Mouse (Mus musculus) right cerebral cortex, postnatal 4 days (tissue): ENCODE results near the gene Zfp101.

Source experiments
- DNase-seq: peaks from one replicate; pipeline ENCODE4 v3.0.0-alpha.2; 2022

Gene Zfp101

DNA sequence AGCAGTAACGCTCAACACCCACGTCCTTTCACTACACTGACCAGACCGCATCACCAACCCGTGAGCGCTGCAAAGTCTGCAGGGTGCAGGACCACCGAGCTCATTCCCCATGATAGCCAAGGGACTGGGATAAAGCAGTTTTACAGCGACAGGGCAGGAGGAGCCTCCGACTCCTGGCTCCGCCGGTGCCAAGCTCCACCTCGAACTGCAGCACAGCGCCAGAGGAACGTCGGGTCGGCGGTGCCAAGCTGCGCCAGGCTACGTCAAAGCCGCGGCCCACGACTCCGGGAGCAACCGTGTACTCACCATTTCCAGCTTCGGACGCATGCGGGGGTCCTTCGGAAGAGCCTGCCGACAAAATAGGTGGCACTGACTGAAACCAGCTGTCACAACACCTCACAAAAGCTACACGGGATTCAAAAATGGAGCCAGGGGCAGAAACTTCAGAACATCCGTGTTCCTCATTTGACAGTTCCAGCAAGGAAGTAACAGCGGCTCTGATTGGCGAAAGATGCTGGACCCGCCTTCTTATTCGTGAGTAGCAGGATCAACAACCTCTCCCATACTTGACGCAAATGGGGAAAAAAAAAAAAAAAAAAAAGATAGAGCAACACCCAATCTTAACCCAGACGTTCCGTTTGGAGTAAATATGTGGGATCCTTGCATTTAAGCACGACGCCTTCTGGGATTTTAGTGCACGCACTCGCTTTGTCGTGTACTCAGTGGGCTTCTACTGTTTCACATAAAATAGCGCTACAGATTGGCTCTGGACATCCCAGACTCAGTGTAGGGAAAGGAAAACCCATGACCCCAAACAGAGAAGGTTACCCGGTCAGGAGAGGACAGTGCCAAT, at the start of gene Zfp101:
Zfp101 (minus strand) TSS at position 460 of the 853 bp plus-strand sequence.
- DNase-seq, result peak; percentile 77

DNA sequence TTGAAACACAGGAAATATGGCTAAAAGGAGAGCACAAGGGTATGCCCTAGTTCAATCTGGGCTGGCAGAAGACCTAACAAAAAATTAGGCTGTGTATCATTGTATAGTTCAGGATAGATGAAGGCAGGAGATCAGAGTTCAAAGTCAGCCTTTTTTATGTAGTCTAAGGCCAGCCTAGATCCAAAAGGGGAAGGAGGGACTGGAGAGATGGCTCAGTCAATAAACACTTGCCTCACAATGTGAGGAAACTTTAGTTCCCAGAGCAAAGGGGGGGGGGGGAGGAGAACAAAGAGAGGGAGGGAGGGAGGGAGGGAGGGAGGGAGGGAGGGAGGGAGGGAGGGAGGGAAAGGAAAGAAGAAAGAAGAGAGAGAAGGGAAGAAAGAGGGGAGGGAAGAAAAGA, 46.7 kb upstream of the Zfp101 start:
- no peak for DNase-seq

DNA sequence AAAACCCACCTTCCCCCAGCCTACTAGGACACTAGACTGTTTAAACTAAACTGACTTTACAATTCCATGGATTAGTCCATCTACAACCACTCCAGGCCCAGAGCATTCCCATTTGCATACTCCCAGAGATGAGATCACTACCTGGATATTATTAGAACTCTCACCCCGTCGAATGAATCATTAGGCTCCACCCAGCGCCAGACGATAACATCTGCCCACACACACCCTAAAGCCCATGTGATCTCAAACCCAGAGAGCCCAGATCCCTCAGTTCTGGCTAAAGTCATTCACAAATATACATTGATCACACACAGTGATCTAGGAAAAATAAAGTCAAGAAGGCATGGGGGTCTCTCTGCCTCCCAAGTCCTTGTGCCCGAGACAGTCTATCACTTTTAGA, 45.5 kb upstream of the Zfp101 start:
- no peak for DNase-seq

DNA sequence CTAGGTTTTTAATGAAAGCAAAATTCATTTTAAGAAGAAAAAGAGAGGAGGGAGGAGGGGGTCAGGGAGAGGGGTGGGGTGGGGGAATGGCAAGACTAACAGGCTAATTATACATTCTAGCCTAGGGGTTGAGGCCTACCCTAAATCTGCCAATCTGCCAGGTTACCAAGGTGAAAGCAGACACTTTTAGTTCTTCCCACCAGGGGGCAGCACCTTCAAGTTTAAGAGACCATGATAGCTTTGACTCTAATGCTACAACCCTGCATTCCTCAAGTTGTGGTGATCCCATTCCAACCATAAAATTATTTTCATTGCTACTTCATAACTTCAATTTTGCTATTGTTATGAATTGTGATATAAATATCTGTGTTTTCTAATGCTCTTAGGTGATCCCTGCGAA, 44.7 kb upstream of the Zfp101 start:
- peak; percentile 71 for DNase-seq

DNA sequence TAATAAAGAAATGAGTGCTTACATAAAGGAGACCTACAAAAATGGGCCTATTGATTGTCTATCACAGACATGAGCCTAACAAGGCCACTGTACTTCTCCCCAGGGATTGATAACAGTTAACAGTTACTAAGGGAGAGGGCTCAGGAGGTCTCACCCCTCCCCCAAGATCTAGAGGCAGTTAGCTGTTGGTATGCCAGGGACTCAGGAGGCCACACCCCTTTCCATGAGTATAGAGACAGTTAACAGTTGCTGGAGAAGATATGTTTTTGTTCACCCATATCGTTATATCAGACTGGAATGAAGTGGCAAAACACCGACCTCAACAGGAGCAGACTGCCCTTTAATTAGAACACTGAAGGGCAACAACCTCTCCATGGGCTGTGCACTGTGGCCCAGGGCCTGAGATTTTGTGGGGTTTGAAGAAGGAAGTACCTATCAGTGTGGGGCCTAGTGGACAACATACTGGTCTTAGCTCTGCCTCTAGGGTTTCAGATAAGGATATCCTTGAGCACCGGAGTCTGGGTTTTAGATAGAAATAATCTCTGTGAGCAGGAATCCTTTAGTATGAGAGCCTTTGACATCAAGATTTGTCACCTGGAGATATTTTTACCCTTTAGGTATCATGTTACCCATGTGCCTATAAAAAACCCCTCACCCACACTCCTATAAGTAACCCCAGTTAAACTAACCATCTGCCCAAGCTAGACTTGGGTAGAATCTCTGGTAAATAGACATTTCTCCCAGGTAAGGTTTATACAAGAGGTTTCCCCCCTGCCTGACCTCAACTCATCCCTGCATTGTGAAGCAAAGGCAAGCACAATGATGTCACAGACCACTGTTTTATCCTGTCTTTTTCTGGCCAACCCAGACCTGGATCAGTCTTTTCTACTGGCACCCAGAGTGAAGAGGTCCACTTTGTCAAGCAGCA, 37.8 kb upstream of the Zfp101 start, which contains the start of gene Actl9:
Actl9 (plus strand) TSS at position 878 of the 928 bp plus-strand sequence.
- DNase-seq, result no peak

DNA sequence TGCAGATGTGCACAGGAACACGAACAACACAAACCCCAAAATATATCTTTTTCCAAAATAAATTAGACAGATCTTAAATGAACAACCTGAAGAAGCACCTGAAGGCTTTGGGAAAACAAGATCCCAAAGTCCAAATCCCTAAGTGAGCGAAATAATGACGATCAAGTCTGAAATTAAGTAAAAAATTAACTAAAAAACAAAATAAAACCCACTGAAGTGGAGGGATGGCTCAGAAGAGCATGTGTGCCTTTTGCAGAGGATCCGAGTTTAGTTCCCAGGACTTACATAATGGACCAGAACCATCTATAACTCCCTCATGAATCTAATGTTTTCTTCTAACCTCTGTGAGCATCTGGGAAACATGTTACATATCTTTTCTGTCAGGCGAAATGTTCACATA, 2.2 kb downstream of the Zfp101 start:
- DNase-seq, result no peak

- no peak for DNase-seq
These were observed 8.7 kb downstream of the Zfp101 start for GRCm38 (mm10) chr17:33385705-33386104.

GRCm38 (mm10) chr17:33372795-33373194, 21.6 kb downstream of the Zfp101 start:
- no peak for DNase-seq

GRCm38 (mm10) chr17:33358411-33359384, 35.7 kb downstream of the Zfp101 start, which contains the start of gene Zfp81:
Gene Zfp81, minus strand, starts transcription at chr17:33358878.
- peak; percentile 76 for DNase-seq

DNA sequence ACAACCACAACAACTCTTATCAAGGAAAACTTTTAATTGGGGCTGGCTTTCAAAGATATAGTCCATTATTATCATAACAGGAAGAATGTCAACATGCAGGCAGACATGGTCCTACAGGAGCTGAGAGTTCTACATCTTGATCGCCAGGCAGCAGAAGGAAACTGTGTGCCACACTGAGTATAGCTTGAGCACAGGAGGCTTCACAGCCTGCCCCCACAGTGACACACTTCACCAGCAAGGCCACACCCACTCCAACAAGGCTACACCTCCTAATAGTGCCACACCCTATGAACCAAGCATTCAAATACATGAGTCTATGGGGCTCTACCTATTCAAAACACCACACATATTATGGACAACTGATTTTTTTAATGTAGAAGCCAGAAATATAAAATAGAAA, 41.5 kb downstream of the Zfp101 start:
- DNase-seq, result no peak
